Mouse (Mus musculus) megakaryocyte, embryonic 14.5 days (primary cell): ENCODE measurements at regions not wholly inside any gene's neighbourhood (a gene's known extent, or its start where the extent isn't known, plus 50 kb on each side); places are given as distances from the start of the nearest gene placed in this dataset.

Experiments used
- H3K27me3 ChIP-seq: replicated peaks from 2 replicates; pipeline ENCODE3; 2012; ENCODE audit warnings: inconsistent platforms
- H3K36me3 ChIP-seq: replicated peaks from 2 replicates; pipeline ENCODE3; 2012; ENCODE audit warnings: low read length, inconsistent platforms, mixed read lengths
- H3K4me1 ChIP-seq: 2 replicates; pipeline ENCODE4 v1.6.1; 2012; ENCODE audit warnings: inconsistent platforms
- H3K4me3 ChIP-seq: replicated peaks from 2 replicates; pipeline ENCODE3; 2012; ENCODE audit warnings: moderate library complexity, mild to moderate bottlenecking, inconsistent platforms
- H3K9me3 ChIP-seq: 2 replicates; pipeline ENCODE4 v1.6.1; 2012; ENCODE audit warnings: inconsistent platforms
- FLI1 ChIP-seq: IDR thresholded peaks from 2 replicates; pipeline ENCODE4 v1.6.1; 2012; ENCODE audit warnings: low read length, inconsistent platforms, mixed read lengths
- GATA1 ChIP-seq: IDR thresholded peaks from 3 replicates; pipeline ENCODE4 v1.6.1; 2012; ENCODE audit warnings: mixed read lengths, low read length, inconsistent platforms, borderline replicate concordance

- no peak for TF ChIP-seq FLI1
- no peak for TF ChIP-seq GATA1
- Histone ChIP-seq H3K36me3 (no peaks in the 10 kb centered on the region), H3K27me3 (no peaks in the 10 kb centered on the region), H3K9me3 (no peaks in the 10 kb centered on the region), H3K4me3 (no peak overlapping the region), H3K4me1 (no peaks in the 10 kb centered on the region)
Observed at GRCm38 (mm10) chr11:35016998-35017397, 104.0 kb upstream of the Slit3 start.

GRCm38 (mm10) chr11:35011521-35012476 lies 109.2 kb upstream of the Slit3 start:
- Histone ChIP-seq H3K9me3 (no peaks in the 10 kb centered on the region), H3K27me3 (peaks cover 4% of the 10 kb centered on the region), H3K4me1 (no peaks in the 10 kb centered on the region), H3K36me3 (no peaks in the 10 kb centered on the region), H3K4me3 (no peak overlapping the region)
- no peak for TF ChIP-seq GATA1
- TF ChIP-seq FLI1 = no peak

- no peaks in the 10 kb centered on the region for H3K9me3 ChIP-seq
- peaks cover 6% of the 10 kb centered on the region for H3K27me3 ChIP-seq
- H3K4me1 ChIP-seq = no peaks in the 10 kb centered on the region
- TF ChIP-seq GATA1 (no peak), FLI1 (no peak)
- no peaks in the 10 kb centered on the region for H3K36me3 ChIP-seq
- no peak overlapping the region for H3K4me3 ChIP-seq
Observed at GRCm38 (mm10) chr11:35006773-35007567, 114.1 kb upstream of the Slit3 start.

DNA sequence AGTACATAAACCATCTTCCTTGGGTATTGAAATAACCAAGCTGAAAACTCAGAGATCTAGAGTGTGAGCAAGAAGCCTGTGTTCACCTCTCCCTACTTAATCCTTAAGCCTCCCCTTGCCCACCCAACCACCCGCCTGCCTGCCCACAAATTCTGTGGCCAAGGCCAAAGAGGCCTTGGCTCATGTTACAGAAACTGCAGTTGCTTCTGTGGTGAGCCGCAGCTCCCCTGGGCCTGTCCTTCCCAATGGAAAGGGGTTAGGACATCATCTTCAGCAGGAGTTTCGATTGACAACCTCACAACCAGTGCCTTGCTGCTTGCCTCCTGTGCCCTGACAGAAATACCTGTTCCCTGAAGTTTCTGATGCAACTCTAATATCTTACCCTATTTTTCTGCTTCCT lies 115.9 kb upstream of the Slit3 start:
- H3K27me3 ChIP-seq = peaks cover 6% of the 10 kb centered on the region

DNA sequence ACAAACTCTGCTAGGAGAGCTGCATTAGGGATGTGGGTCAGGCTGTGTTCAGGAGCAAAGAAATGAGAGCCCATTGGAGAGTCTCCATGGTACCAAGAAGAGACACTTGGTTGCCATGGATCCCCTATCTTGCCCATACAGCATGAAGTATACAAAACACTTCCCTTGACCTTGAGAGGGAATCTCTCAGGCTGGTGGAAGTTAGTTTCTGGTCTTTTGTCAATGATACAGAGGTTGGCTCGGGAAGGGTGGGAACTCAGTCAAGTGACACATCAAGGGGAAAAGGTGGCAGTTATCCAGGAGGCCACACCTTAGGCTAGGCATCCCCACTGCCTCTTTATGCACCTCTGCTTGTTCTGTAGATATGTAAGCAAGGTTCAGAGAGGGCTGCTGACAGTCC lies 116.6 kb upstream of the Slit3 start:
- Histone ChIP-seq H3K27me3 (peaks cover 6% of the 10 kb centered on the region), H3K4me3 (no peak overlapping the region), H3K36me3 (no peaks in the 10 kb centered on the region), H3K4me1 (no peaks in the 10 kb centered on the region), H3K9me3 (no peaks in the 10 kb centered on the region)
- TF ChIP-seq GATA1 (no peak), FLI1 (no peak)

More for the DNA sequence above, 115.9 kb upstream of the Slit3 start:
- H3K36me3 ChIP-seq = no peaks in the 10 kb centered on the region
- TF ChIP-seq GATA1 (no peak), FLI1 (no peak)
- H3K9me3 ChIP-seq = no peaks in the 10 kb centered on the region
- no peak overlapping the region for H3K4me3 ChIP-seq
- H3K4me1 ChIP-seq = no peaks in the 10 kb centered on the region

DNA sequence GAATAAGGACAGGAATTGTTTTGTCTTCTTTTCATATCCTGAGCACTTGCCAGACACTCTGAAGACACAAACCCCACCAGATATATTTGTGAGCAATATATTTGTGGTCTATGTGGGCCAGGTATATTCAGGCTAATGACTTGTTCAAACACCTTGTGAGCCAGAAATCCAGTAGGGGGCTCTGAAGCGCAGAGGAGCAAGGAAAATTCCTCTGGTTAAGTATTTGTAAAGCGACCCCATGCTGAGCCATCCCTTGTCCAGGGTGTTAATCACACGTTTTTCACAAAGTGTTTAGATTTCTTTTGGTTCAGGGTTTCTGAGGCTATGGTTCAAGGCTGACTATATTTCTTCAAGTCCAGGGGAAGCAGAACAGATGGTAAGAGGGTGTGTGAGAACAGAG lies 117.1 kb upstream of the Slit3 start:
- Histone ChIP-seq H3K4me1 (no peaks in the 10 kb centered on the region), H3K9me3 (no peaks in the 10 kb centered on the region), H3K4me3 (no peak overlapping the region), H3K27me3 (peaks cover 6% of the 10 kb centered on the region), H3K36me3 (no peaks in the 10 kb centered on the region)
- TF ChIP-seq FLI1 (no peak), GATA1 (no peak)

DNA sequence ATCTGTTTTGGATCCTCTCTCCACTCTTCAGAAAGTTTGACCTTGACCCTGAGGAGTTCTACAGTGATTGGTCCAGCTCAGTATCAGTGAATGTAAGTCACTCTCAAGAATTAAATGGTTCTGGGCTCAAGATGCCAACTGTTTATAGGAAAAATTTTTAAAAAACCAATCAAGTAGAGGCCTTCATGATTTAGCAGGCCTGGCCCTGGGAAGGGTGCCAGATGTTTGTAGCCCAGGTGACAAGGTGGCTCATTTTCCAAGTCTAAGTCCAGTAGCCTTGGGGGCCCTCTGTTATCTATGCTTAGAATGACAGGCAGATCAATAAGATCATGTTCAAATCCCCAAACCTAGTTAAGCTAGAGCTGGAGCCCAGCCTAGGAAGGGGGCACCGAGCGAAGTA lies 123.1 kb upstream of the Slit3 start:
- no peak for TF ChIP-seq FLI1
- TF ChIP-seq GATA1 = no peak
- no peaks in the 10 kb centered on the region for H3K4me1 ChIP-seq
- H3K4me3 ChIP-seq = no peak overlapping the region
- no peaks in the 10 kb centered on the region for H3K36me3 ChIP-seq
- no peaks in the 10 kb centered on the region for H3K9me3 ChIP-seq
- H3K27me3 ChIP-seq = no peaks in the 10 kb centered on the region

- Histone ChIP-seq H3K36me3 (no peaks in the 10 kb centered on the region), H3K27me3 (no peaks in the 10 kb centered on the region), H3K4me1 (no peaks in the 10 kb centered on the region), H3K9me3 (no peaks in the 10 kb centered on the region), H3K4me3 (no peak overlapping the region)
- TF ChIP-seq FLI1 (no peak), GATA1 (no peak)
Observed at GRCm38 (mm10) chr11:34995515-34995914, 125.5 kb upstream of the Slit3 start.

- no peak for TF ChIP-seq FLI1
- H3K27me3 ChIP-seq = no peaks in the 10 kb centered on the region
- H3K36me3 ChIP-seq = no peaks in the 10 kb centered on the region
- no peaks in the 10 kb centered on the region for H3K4me1 ChIP-seq
- H3K4me3 ChIP-seq = no peak overlapping the region
- H3K9me3 ChIP-seq = no peaks in the 10 kb centered on the region
Observed at GRCm38 (mm10) chr11:34982775-34983457, 138.1 kb upstream of the Slit3 start.
